Mouse (Mus musculus) olfactory bulb, adult 2 months (tissue): ENCODE results near the gene Fev.

Source experiments
- CTCF ChIP-seq: fragments of 200-500 bp; IDR thresholded peaks from 2 replicates; pipeline ENCODE4 v1.5.1; 2012; ENCODE audit warnings: low read depth, mild to moderate bottlenecking, low read length, moderate library complexity; ENCODE audit not compliant: insufficient read depth
- POLR2A ChIP-seq: fragments of 200-500 bp; IDR thresholded peaks from 2 replicates; pipeline ENCODE4 v1.6.1; 2012; ENCODE audit warnings: mild to moderate bottlenecking, low read depth, low read length, moderate library complexity; ENCODE audit not compliant: insufficient read depth

DNA sequence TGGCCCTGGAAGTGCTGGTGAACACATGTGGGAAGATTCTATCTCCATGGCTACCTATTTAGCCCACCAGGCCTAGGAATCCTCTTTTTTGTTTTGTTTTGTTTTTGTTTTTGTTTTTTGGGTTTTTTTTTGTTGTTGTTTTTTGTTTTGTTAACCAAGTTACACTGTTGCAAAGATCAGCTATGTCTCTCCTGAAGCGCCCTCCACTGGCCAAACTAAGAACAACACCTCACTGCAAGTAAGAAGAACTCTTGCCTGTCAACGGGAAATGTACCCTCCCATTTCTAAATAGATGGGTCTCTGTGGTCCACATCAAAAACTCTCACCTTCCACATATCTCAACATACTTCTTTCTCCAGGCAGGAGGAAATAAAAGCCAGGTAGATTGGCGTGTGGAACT, 16.5 kb upstream of the Fev start:
- TF ChIP-seq CTCF (no peak), POLR2A (no peak)
